Mouse (Mus musculus): ENCODE data around the gene Acy3. TPM values are rescaled to one million over a fixed set of nuclear protein-coding genes. Genes with fewer than 3 reads are reported as not detected.
A peak's percentile ranks its signal among the peaks of the same experiment; 100 is the strongest.
"Not testable (repeated sequence)": the region's sequence is repeated elsewhere in the genome, so short reads cannot be mapped to it uniquely, and the experiment has no call there.

Acy3 gene
- polyA plus RNA-seq (2016; fragmentation: Nextera tagmentation; extraction: Ambion mirVana), result 1.8 and 2.5 TPM in 2 replicates

DNA sequence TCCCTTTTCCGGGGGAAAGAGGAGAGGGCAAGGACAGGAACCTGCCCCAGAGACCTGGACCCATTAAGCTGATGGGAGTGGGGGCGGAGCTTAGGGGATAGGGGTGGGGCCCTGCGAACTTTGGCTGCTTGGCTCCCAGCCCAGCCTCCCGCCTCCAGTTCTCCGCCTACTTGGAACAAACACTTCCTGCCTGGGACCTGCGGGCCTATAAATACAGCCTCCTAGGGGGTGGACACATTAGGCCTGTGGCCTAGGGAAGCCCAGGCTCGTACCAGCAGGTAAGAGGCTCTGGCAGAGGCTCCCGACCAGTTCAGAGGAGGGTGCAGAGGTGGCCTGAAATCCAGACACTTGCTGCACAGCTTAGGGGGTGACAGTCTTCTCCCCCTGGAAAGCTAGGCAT lies at the start of gene Acy3:
TSS of gene Acy3 (plus strand) at position 237 of the 400 bp plus-strand sequence.
- Histone ChIP-seq H3K36me3 (replicated peaks) (no peaks in the 10 kb centered on the region), H3K27me3 (ENCODE audit: poor library complexity, severe bottlenecking) (no peaks in the 10 kb centered on the region), H3K4me3 (no peak within 1 kb of the TSS), H3K4me1 (peaks cover 43% of the 10 kb centered on the region), H3K9me3 (peaks cover 8% of the 10 kb centered on the region), H3K27ac (peak within 1 kb of the TSS; percentile 75)
- WGBS, result 32% methylated on average over 8 of the region's 8 CpGs
- peak; percentile 40 for DNase-seq (ENCODE audit: extremely low spot score, low spot score)

DNA sequence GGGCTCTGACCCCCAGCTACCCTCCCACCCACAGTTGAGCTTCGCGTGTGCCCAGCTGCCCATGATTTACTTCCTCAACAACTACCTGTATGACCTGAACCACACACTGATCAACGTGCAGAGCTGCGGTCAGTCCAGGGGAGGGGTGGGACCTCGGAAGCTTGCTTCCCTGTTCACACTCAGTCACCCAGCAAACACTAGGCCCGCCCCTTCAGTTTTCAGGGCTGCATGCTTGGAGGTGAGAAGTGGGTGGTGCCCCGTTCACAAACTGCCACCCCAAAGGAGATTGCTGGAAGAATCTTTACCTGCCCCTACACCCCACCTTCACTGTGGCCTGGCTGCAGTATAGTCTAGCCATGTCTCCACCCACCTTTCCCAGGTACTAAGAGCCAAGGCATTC lies 44.1 kb upstream of the Acy3 start:
- Histone ChIP-seq H3K4me1 (peaks cover 8% of the 10 kb centered on the region), H3K27me3 (ENCODE audit: poor library complexity, severe bottlenecking) (peaks cover 25% of the 10 kb centered on the region), H3K27ac (no peak overlapping the region), H3K9me3 (no peaks in the 10 kb centered on the region), H3K36me3 (replicated peaks) (no peaks in the 10 kb centered on the region), H3K4me3 (no peak overlapping the region)
- DNase-seq (ENCODE audit: extremely low spot score, low spot score), result no peak
- 85% methylated on average over 7 of the region's 7 CpGs for WGBS

GRCm38 (mm10) chr19:3942986-3943735 lies 43.2 kb upstream of the Acy3 start:
- Histone ChIP-seq H3K4me1 (peaks cover 8% of the 10 kb centered on the region), H3K9me3 (no peaks in the 10 kb centered on the region), H3K36me3 (replicated peaks) (no peaks in the 10 kb centered on the region), H3K4me3 (no peak overlapping the region), H3K27me3 (ENCODE audit: poor library complexity, severe bottlenecking) (peaks cover 25% of the 10 kb centered on the region), H3K27ac (no peak overlapping the region)
- WGBS, result 19% methylated on average over 27 of the region's 27 CpGs
- no peak for DNase-seq (ENCODE audit: extremely low spot score, low spot score)

GRCm38 (mm10) chr19:3945872-3946564 lies 40.4 kb upstream of the Acy3 start:
- 35% methylated on average over 10 of the region's 10 CpGs for WGBS
- DNase-seq (ENCODE audit: extremely low spot score, low spot score), result no peak
- no peak overlapping the region for H3K27ac ChIP-seq
- H3K4me3 ChIP-seq, result no peak overlapping the region
- H3K36me3 ChIP-seq (replicated peaks), result no peaks in the 10 kb centered on the region
- H3K27me3 ChIP-seq (ENCODE audit: poor library complexity, severe bottlenecking), result peaks cover 25% of the 10 kb centered on the region
- peaks cover 8% of the 10 kb centered on the region for H3K4me1 ChIP-seq
- H3K9me3 ChIP-seq, result no peaks in the 10 kb centered on the region

- 13% methylated on average over 2 of the region's 2 CpGs for WGBS
- Histone ChIP-seq H3K4me1 (peaks cover 8% of the 10 kb centered on the region), H3K27me3 (ENCODE audit: poor library complexity, severe bottlenecking) (peaks cover 25% of the 10 kb centered on the region), H3K9me3 (no peaks in the 10 kb centered on the region), H3K27ac (no peak overlapping the region), H3K36me3 (replicated peaks) (no peaks in the 10 kb centered on the region), H3K4me3 (no peak overlapping the region)
- peak; percentile 63 for DNase-seq (ENCODE audit: extremely low spot score, low spot score)
Observed at GRCm38 (mm10) chr19:3946715-3947114, 39.7 kb upstream of the Acy3 start.

DNA sequence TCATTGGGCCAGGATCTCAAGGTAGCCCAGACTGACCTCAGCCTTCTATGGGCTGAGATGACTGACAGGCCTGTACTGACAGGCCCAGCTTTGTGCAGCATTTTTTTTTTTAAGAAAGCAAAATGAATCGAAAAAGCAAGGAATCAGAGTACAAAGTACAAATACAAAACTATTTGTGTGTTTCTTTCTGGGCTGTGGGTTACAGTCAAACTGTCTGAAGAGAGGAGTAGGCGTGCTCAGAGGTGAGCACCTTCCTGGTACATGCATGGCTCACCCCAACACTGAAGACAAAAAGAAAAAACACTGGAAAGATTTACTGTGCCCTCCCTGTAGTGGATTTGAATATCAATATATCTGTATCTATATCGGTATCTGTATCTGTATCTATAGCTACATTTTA lies 38.6 kb upstream of the Acy3 start:
- Histone ChIP-seq H3K4me3 (no peak overlapping the region), H3K27me3 (ENCODE audit: poor library complexity, severe bottlenecking) (peaks cover 16% of the 10 kb centered on the region), H3K36me3 (replicated peaks) (no peaks in the 10 kb centered on the region), H3K4me1 (peaks cover 6% of the 10 kb centered on the region), H3K27ac (no peak overlapping the region), H3K9me3 (no peaks in the 10 kb centered on the region)
- WGBS, result 84% methylated on average over 3 of the region's 3 CpGs
- no peak for DNase-seq (ENCODE audit: extremely low spot score, low spot score)

GRCm38 (mm10) chr19:3948546-3948945 lies 37.8 kb upstream of the Acy3 start:
- WGBS, result 70% methylated on average over 14 of the region's 14 CpGs
- Histone ChIP-seq H3K4me3 (no peak overlapping the region), H3K4me1 (no peaks in the 10 kb centered on the region), H3K27me3 (ENCODE audit: poor library complexity, severe bottlenecking) (peaks cover 9% of the 10 kb centered on the region), H3K36me3 (replicated peaks) (no peaks in the 10 kb centered on the region), H3K9me3 (no peaks in the 10 kb centered on the region), H3K27ac (no peak overlapping the region)
- no peak for DNase-seq (ENCODE audit: extremely low spot score, low spot score)

DNA sequence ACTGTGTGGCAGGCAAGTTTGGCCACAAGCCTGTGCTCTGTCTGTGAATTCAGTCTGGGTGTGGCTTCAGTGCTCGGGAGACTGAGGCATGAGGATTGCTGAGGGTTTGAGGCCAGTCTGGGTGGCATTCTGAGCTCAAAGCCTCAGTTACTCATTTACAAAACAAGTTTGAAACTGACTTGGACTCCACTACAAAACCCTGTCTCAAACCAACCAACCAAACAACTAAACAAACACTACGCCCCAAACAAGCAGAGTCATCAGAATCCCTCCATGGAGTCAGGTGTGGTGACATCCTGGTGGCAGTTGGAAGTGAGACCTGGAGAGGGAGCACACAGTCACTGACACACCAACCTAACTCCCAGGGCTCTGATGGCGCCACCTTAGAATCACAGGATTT lies 36.0 kb upstream of the Acy3 start:
- Histone ChIP-seq H3K9me3 (no peaks in the 10 kb centered on the region), H3K27ac (no peak overlapping the region), H3K4me1 (no peaks in the 10 kb centered on the region), H3K36me3 (replicated peaks) (no peaks in the 10 kb centered on the region), H3K4me3 (no peak overlapping the region), H3K27me3 (ENCODE audit: poor library complexity, severe bottlenecking) (no peaks in the 10 kb centered on the region)
- 85% methylated on average over 3 of the region's 3 CpGs for WGBS
- DNase-seq (ENCODE audit: extremely low spot score, low spot score), result no peak

GRCm38 (mm10) chr19:3951461-3951860 lies 34.9 kb upstream of the Acy3 start:
- Histone ChIP-seq H3K9me3 (no peaks in the 10 kb centered on the region), H3K4me1 (no peaks in the 10 kb centered on the region), H3K27me3 (ENCODE audit: poor library complexity, severe bottlenecking) (no peaks in the 10 kb centered on the region), H3K4me3 (no peak overlapping the region), H3K36me3 (replicated peaks) (no peaks in the 10 kb centered on the region), H3K27ac (no peak overlapping the region)
- DNase-seq (ENCODE audit: extremely low spot score, low spot score), result no peak

GRCm38 (mm10) chr19:3952099-3952498 lies 34.3 kb upstream of the Acy3 start:
- no peak for DNase-seq (ENCODE audit: extremely low spot score, low spot score)

GRCm38 (mm10) chr19:3955033-3955432 lies 31.3 kb upstream of the Acy3 start:
- no peaks in the 10 kb centered on the region for H3K27me3 ChIP-seq (ENCODE audit: poor library complexity, severe bottlenecking)
- H3K27ac ChIP-seq, result no peak overlapping the region
- no peak for DNase-seq (ENCODE audit: extremely low spot score, low spot score)
- H3K36me3 ChIP-seq (replicated peaks), result no peaks in the 10 kb centered on the region
- no peaks in the 10 kb centered on the region for H3K4me1 ChIP-seq
- H3K4me3 ChIP-seq, result no peak overlapping the region
- no peaks in the 10 kb centered on the region for H3K9me3 ChIP-seq
- 85% methylated on average over 3 of the region's 3 CpGs for WGBS

More at GRCm38 (mm10) chr19:3952099-3952498, 34.3 kb upstream of the Acy3 start:
- H3K4me3 ChIP-seq, result no peak overlapping the region
- no peaks in the 10 kb centered on the region for H3K27me3 ChIP-seq (ENCODE audit: poor library complexity, severe bottlenecking)
- no peaks in the 10 kb centered on the region for H3K9me3 ChIP-seq
- WGBS, result 73% methylated on average over 1 of the region's 1 CpGs
- H3K27ac ChIP-seq, result no peak overlapping the region
- H3K4me1 ChIP-seq, result no peaks in the 10 kb centered on the region
- no peaks in the 10 kb centered on the region for H3K36me3 ChIP-seq (replicated peaks)

DNA sequence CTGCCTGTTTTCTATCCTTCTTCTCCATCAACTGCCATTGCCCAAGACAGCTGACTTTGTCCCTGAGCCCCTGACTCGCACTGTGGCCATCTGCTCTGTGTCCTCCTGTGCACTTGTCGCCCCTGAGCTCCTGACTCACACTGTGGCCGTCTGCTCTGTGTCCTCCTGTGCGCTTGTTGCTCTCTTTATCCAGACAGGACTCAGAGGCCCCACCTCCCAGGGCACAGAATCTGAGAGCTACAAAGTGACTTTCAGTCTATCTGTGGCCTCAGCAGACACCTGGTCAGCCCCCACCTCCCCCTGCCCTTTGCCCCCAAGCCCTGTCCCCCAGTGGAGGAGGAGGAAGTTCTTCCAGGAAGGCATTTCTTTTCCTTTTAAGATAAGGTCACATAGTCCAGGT lies 30.6 kb upstream of the Acy3 start:
- DNase-seq (ENCODE audit: extremely low spot score, low spot score), result no peak
- H3K4me3 ChIP-seq, result no peak overlapping the region
- 69% methylated on average over 4 of the region's 4 CpGs for WGBS
- H3K36me3 ChIP-seq (replicated peaks), result no peaks in the 10 kb centered on the region
- no peak overlapping the region for H3K27ac ChIP-seq
- no peaks in the 10 kb centered on the region for H3K9me3 ChIP-seq
- H3K4me1 ChIP-seq, result no peaks in the 10 kb centered on the region
- no peaks in the 10 kb centered on the region for H3K27me3 ChIP-seq (ENCODE audit: poor library complexity, severe bottlenecking)

- not testable (repeated sequence) for H3K9me3 ChIP-seq; H3K27me3 ChIP-seq (ENCODE audit: poor library complexity, severe bottlenecking); H3K4me3 ChIP-seq; H3K27ac ChIP-seq; H3K4me1 ChIP-seq; H3K36me3 ChIP-seq (replicated peaks); DNase-seq (ENCODE audit: extremely low spot score, low spot score)
- 84% methylated on average over 5 of the region's 5 CpGs for WGBS
Observed at GRCm38 (mm10) chr19:3957296-3958036, 28.9 kb upstream of the Acy3 start.

All from forebrain, embryonic 10.5 days (tissue).